Mouse (Mus musculus) thymus, postnatal 14 days (tissue): Measurements from ENCODE around the gene Gm14325.
A peak's percentile ranks its signal among the peaks of the same experiment; 100 is the strongest.
"Not testable (repeated sequence)": the region's sequence is repeated elsewhere in the genome, so short reads cannot be mapped to it uniquely, and the experiment has no call there.

Experiments
- DNase-seq: peaks from one replicate; pipeline ENCODE4 v3.0.0; 2021

Gene Gm14325

GRCm38 (mm10) chr2:177839901-177840663 lies at the start of gene Gm14325:
Gm14325 (minus strand) TSS chr2:177840336.
- DNase-seq = peak; percentile 59

- not testable (repeated sequence) for DNase-seq
These were observed 47.6 kb upstream of the Gm14325 start for GRCm38 (mm10) chr2:177887743-177888142.

GRCm38 (mm10) chr2:177862254-177862653 lies 22.1 kb upstream of the Gm14325 start:
- DNase-seq = not testable (repeated sequence)

GRCm38 (mm10) chr2:177843666-177844065 lies 3.5 kb upstream of the Gm14325 start:
- not testable (repeated sequence) for DNase-seq

- not testable (repeated sequence) for DNase-seq
These were observed 3.4 kb downstream of the Gm14325 start for GRCm38 (mm10) chr2:177836756-177837155.

GRCm38 (mm10) chr2:177835733-177836536 lies 4.2 kb downstream of the Gm14325 start:
- DNase-seq = not testable (repeated sequence)

- DNase-seq = not testable (repeated sequence)
These were observed 18.2 kb downstream of the Gm14325 start for GRCm38 (mm10) chr2:177821952-177822351.

GRCm38 (mm10) chr2:177806170-177806569 lies 34.0 kb downstream of the Gm14325 start:
- DNase-seq = not testable (repeated sequence)

GRCm38 (mm10) chr2:177787351-177787750 lies 52.8 kb downstream of the Gm14325 start:
- DNase-seq = not testable (repeated sequence)
